Comparison of ENCODE assay signal across 8 mouse cellular contexts in genomic region chr12:75951328-75951727, GRCm38 (mm10).
DNase-seq lines count a peak whose midpoint lies in the region; ATAC-seq and TF ChIP-seq lines count a peak whose summit lies in the region.

No protein-coding gene starts in this region.

- 62% methylated on average over 5 of the region's 5 CpGs for WGBS in forebrain, embryonic 10.5 days
- 72% methylated on average over 5 of the region's 5 CpGs for WGBS in forebrain, embryonic 13.5 days
- WGBS in embryonic facial prominence, embryonic 10.5 days, result 54% methylated on average over 5 of the region's 5 CpGs
- 62% methylated on average over 5 of the region's 5 CpGs for WGBS in lung, adult 2 months

- H3K27me3 ChIP-seq in forebrain, embryonic 10.5 days (ENCODE audit: poor library complexity, severe bottlenecking), result no peaks in the 10 kb centered on the region
- no peaks in the 10 kb centered on the region for H3K27me3 ChIP-seq in forebrain, embryonic 13.5 days
- no peaks in the 10 kb centered on the region for H3K27me3 ChIP-seq in embryonic facial prominence, embryonic 10.5 days (replicated peaks; ENCODE audit: low read depth, poor library complexity, severe bottlenecking)

- peak; percentile 82 for TF ChIP-seq CTCF in lung, adult 2 months (IDR thresholded peaks at IDR 0.05; ENCODE audit: insufficient read depth, low read length)

- no peak overlapping the region for H3K4me3 ChIP-seq in forebrain, embryonic 10.5 days
- no peak overlapping the region for H3K4me3 ChIP-seq in forebrain, embryonic 13.5 days
- H3K4me3 ChIP-seq in embryonic facial prominence, embryonic 10.5 days, result no peak overlapping the region
- no peak overlapping the region for H3K4me3 ChIP-seq in lung, adult 2 months (replicated peaks; ENCODE audit: extremely low read depth, low read depth, low read length)

- H3K4me2 ChIP-seq in forebrain, embryonic 13.5 days, result no peak overlapping the region

- H3K27ac ChIP-seq in forebrain, embryonic 10.5 days, result no peak overlapping the region
- H3K27ac ChIP-seq in forebrain, embryonic 13.5 days, result no peak overlapping the region
- H3K27ac ChIP-seq in embryonic facial prominence, embryonic 10.5 days (replicated peaks), result no peak overlapping the region

- no peak for TF ChIP-seq POLR2A in lung, adult 2 months (IDR thresholded peaks at IDR 0.05; ENCODE audit: borderline replicate concordance, extremely low read depth, low read depth, low read length)

- H3K9me3 ChIP-seq in forebrain, embryonic 10.5 days, result no peaks in the 10 kb centered on the region
- H3K9me3 ChIP-seq in forebrain, embryonic 13.5 days (replicated peaks), result no peaks in the 10 kb centered on the region
- H3K9me3 ChIP-seq in embryonic facial prominence, embryonic 10.5 days, result no peaks in the 10 kb centered on the region

- H3K4me1 ChIP-seq in forebrain, embryonic 10.5 days, result no peaks in the 10 kb centered on the region
- 0 out of 2 replicates have a peak, but pooled peaks cover 4% of the 10 kb centered on the region for H3K4me1 ChIP-seq in forebrain, embryonic 13.5 days
- H3K4me1 ChIP-seq in embryonic facial prominence, embryonic 10.5 days, result no peaks in the 10 kb centered on the region
- no peaks in the 10 kb centered on the region for H3K4me1 ChIP-seq in lung, adult 2 months (ENCODE audit: control insufficient read depth, insufficient read depth, low read length)

- H3K9ac ChIP-seq in forebrain, embryonic 13.5 days, result no peak overlapping the region

- intact Hi-C loops in left cerebral cortex, postnatal 25 days (cut with DNase I), result no loop called here
- intact Hi-C loops in left cerebral cortex, postnatal 14 days (cut with DNase I), result no loop called here

- peaks cover 97% of the 10 kb centered on the region for H3K36me3 ChIP-seq in forebrain, embryonic 10.5 days (replicated peaks)
- H3K36me3 ChIP-seq in forebrain, embryonic 13.5 days (ENCODE audit: poor library complexity, severe bottlenecking), result peaks cover 83% of the 10 kb centered on the region
- H3K36me3 ChIP-seq in embryonic facial prominence, embryonic 10.5 days (replicated peaks), result peaks cover 92% of the 10 kb centered on the region

- ATAC-seq in forebrain, embryonic 13.5 days, result no peak

- DNase-seq in forebrain, embryonic 10.5 days (ENCODE audit: extremely low spot score, low spot score), result peak; percentile 22
- DNase-seq in left cerebral cortex, postnatal 25 days (ENCODE audit: low spot score in 2 of 2), result peak; percentile 5 to 10
- DNase-seq in left cerebral cortex, postnatal 14 days (ENCODE audit: low spot score in 2 of 2), result no peak
- peak; percentile 20 for DNase-seq in adrenal gland, adult 8-10 months
- peak; percentile 39 for DNase-seq in embryonic facial prominence, embryonic 10.5 days (ENCODE audit: low spot score)
- peak; percentile 37 for DNase-seq in lung, adult 2 months
- peak; percentile 71 for DNase-seq in testis, postnatal 10 days (ENCODE audit: low spot score)

Comparison
In these comparisons a context has a peak if more than half of its experiments do, and no peak if none do; other contexts are left out.
1. DNase-seq: peak in forebrain, embryonic 10.5 days (single experiment), left cerebral cortex, postnatal 25 days (2 of 2), adrenal gland, adult 8-10 months (single experiment), embryonic facial prominence, embryonic 10.5 days (single experiment), lung, adult 2 months (single experiment) and testis, postnatal 10 days (single experiment); none in left cerebral cortex, postnatal 14 days (0 of 2).